Comparison of ENCODE assay signal across 8 mouse cellular contexts in the genomic region with DNA sequence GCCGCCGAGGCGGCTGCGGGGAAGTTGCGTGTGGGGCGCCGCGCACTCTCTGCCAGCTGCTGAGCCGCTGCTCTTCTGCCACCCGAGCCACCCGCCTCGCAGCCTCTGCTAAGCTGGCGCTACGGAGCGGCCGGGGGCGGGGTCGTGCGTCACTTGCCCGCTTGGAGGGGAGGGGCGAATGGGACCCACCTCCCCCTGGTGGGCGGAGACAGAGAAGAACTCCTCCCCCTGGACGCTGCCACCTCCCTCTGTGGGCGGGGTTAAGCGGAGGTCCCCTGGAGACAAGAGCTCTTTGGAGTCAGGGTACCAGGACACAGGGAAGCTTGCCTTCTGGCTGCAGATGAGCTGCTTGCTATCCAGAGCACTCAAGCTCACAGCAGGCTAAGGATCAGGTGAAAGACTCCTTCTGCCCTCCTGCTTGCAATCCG. TPM values are rescaled to one million over a fixed set of nuclear protein-coding genes. Genes with fewer than 3 reads are reported as not detected.
DNase-seq lines count a peak whose midpoint lies in the region; ATAC-seq lines count a peak whose summit lies in the region.

Gene Slc2a13 (minus strand): TSS at position 151 of the 428 bp plus-strand sequence.

- H3K9me3 ChIP-seq in intestine, embryonic 16.5 days (ENCODE audit: control insufficient read depth, low read length): no peaks in the 10 kb centered on the region
- no peaks in the 10 kb centered on the region for H3K9me3 ChIP-seq in midbrain, embryonic 10.5 days (replicated peaks)

- peak; percentile 96 for DNase-seq in adrenal gland, postnatal 14 days
- DNase-seq in embryo, embryonic 11.5 days (ENCODE audit: low read depth, low spot score): peak; percentile 82
- peak; percentile 77 to 87 for DNase-seq in gastrocnemius, postnatal 4 days (ENCODE audit: low spot score in 2 of 2)
- DNase-seq in left cerebral cortex, postnatal 36 days (ENCODE audit: low spot score in 2 of 2): peak; percentile 88 to 92
- peak; percentile 95 for DNase-seq in midbrain, embryonic 10.5 days (ENCODE audit: low spot score)
- peak; percentile 84 to 86 for DNase-seq in right cerebral cortex, postnatal 36 days (ENCODE audit: low spot score in 2 of 2)
- peak; percentile 79 to 87 for DNase-seq in urinary bladder, postnatal 4 days (ENCODE audit: low spot score in 2 of 2)

- ATAC-seq in intestine, embryonic 16.5 days: peak; percentile 96

- H3K9ac ChIP-seq in intestine, embryonic 16.5 days (ENCODE audit: low read depth, low read length): peak within 1 kb of the TSS; percentile 78

- peak within 1 kb of the TSS; percentile 72 for H3K27ac ChIP-seq in intestine, embryonic 16.5 days (ENCODE audit: low read length)
- peak within 1 kb of the TSS; percentile 88 for H3K27ac ChIP-seq in midbrain, embryonic 10.5 days (replicated peaks)

- H3K27me3 ChIP-seq in intestine, embryonic 16.5 days (replicated peaks; ENCODE audit: control insufficient read depth, insufficient read depth, low read length): no peaks in the 10 kb centered on the region
- peaks cover 28% of the 10 kb centered on the region for H3K27me3 ChIP-seq in midbrain, embryonic 10.5 days (ENCODE audit: low read depth, poor library complexity, severe bottlenecking)

- H3K36me3 ChIP-seq in intestine, embryonic 16.5 days (ENCODE audit: control insufficient read depth, insufficient read depth, low read length): no peaks in the 10 kb centered on the region
- H3K36me3 ChIP-seq in midbrain, embryonic 10.5 days: no peaks in the 10 kb centered on the region

- peak within 1 kb of the TSS; percentile 77 for H3K4me3 ChIP-seq in intestine, embryonic 16.5 days (ENCODE audit: low read length)
- peak within 1 kb of the TSS; percentile 81 for H3K4me3 ChIP-seq in midbrain, embryonic 10.5 days

- intact Hi-C loops in left cerebral cortex, postnatal 36 days (cut with DNase I): loop anchor here (10.0 kb wide), 1 partner anchor 388 kb away; no protein-coding TSS in a partner anchor

- peak within 1 kb of the TSS; percentile 97 for H3K4me2 ChIP-seq in intestine, embryonic 16.5 days (ENCODE audit: low read depth, low read length)

- peaks cover 6% of the 10 kb centered on the region for H3K4me1 ChIP-seq in intestine, embryonic 16.5 days (ENCODE audit: control insufficient read depth, insufficient read depth, low read length)
- peaks cover 28% of the 10 kb centered on the region for H3K4me1 ChIP-seq in midbrain, embryonic 10.5 days

- WGBS in intestine, embryonic 16.5 days: 0% methylated on average over 26 of the region's 26 CpGs
- WGBS in midbrain, embryonic 10.5 days: 2% methylated on average over 26 of the region's 26 CpGs

RNA-seq across cellular contexts. Expression of gene Slc2a13, which starts in this region (rescaled TPM):
- total RNA-seq in adrenal gland, postnatal 14 days (2021): 4.0 and 4.4 TPM in 2 replicates
- 1 to 10 TPM; 5.4 to 5.6 TPM for total RNA-seq in gastrocnemius, postnatal 4 days (2021)
- polyA plus RNA-seq in intestine, embryonic 16.5 days (2015; fragmentation: Nextera tagmentation; extraction: Ambion mirVana): 0.75 and 0.93 TPM in 2 replicates
- total RNA-seq in left cerebral cortex, postnatal 36 days (2021): 100 to 1,000 TPM; 104 to 105 TPM
- 0.59 and 0.92 TPM in 2 replicates for polyA plus RNA-seq in midbrain, embryonic 10.5 days (2016; fragmentation: Nextera tagmentation; extraction: Ambion mirVana)

Comparison
In these comparisons a context has a peak if more than half of its experiments do, and no peak if none do; other contexts are left out.
1. Peak in every context shown above with its lines: DNase-seq, ATAC-seq, H3K4me3 ChIP-seq and H3K27ac ChIP-seq.
2. RNA of gene Slc2a13 (total RNA-seq): 104 to 105 TPM in left cerebral cortex, postnatal 36 days; 5.4 to 5.6 TPM in gastrocnemius, postnatal 4 days and 4.0 to 4.4 TPM in adrenal gland, postnatal 14 days; every median in the first group is over 10 times any median in the second.
3. Peak in ATAC-seq, H3K4me3 ChIP-seq, H3K27ac ChIP-seq, H3K9ac ChIP-seq and H3K4me2 ChIP-seq in intestine, embryonic 16.5 days; RNA of the gene not detected or under 1 TPM.
4. Peak in DNase-seq, H3K4me3 ChIP-seq and H3K27ac ChIP-seq in midbrain, embryonic 10.5 days; RNA of the gene not detected or under 1 TPM.